Mouse (Mus musculus) urinary bladder, postnatal 10 days (tissue): ENCODE data around the gene Aff1.
A peak's percentile ranks its signal among the peaks of the same experiment; 100 is the strongest.

Source experiments
- DNase-seq: peaks from one replicate; pipeline ENCODE4 v3.0.0; 2022; ENCODE audit warnings: low spot score

Gene Aff1

GRCm38 (mm10) chr5:103691624-103692530, at the start of gene Aff1:
TSS of gene Aff1 (plus strand) at chr5:103692374.
- DNase-seq: peak; percentile 87

GRCm38 (mm10) chr5:103644167-103644566, 48.0 kb upstream of the Aff1 start:
- DNase-seq: no peak

GRCm38 (mm10) chr5:103647320-103647719, 44.9 kb upstream of the Aff1 start:
- no peak for DNase-seq

- no peak for DNase-seq
Measured at GRCm38 (mm10) chr5:103654225-103654624, 37.9 kb upstream of the Aff1 start.

- no peak for DNase-seq
Measured at GRCm38 (mm10) chr5:103654780-103655179, 37.4 kb upstream of the Aff1 start.

- DNase-seq: peak; percentile 35
Measured at GRCm38 (mm10) chr5:103655346-103656118, 36.6 kb upstream of the Aff1 start, which contains the start of gene 1700016H13Rik. TSS of gene 1700016H13Rik (minus strand) at chr5:103656010.

GRCm38 (mm10) chr5:103658921-103659320, 33.3 kb upstream of the Aff1 start:
- no peak for DNase-seq

GRCm38 (mm10) chr5:103659571-103659970, 32.6 kb upstream of the Aff1 start:
- no peak for DNase-seq

GRCm38 (mm10) chr5:103664932-103665331, 27.2 kb upstream of the Aff1 start:
- DNase-seq: no peak

- no peak for DNase-seq
Measured at GRCm38 (mm10) chr5:103665876-103666275, 26.3 kb upstream of the Aff1 start.

- no peak for DNase-seq
Measured at GRCm38 (mm10) chr5:103671858-103672257, 20.3 kb upstream of the Aff1 start.

GRCm38 (mm10) chr5:103673611-103674010, 18.6 kb upstream of the Aff1 start:
- DNase-seq: no peak

- DNase-seq: no peak
Measured at GRCm38 (mm10) chr5:103674482-103674881, 17.7 kb upstream of the Aff1 start.

- no peak for DNase-seq
Measured at GRCm38 (mm10) chr5:103676289-103676881, 15.8 kb upstream of the Aff1 start.

- DNase-seq: no peak
Measured at GRCm38 (mm10) chr5:103677894-103678293, 14.3 kb upstream of the Aff1 start.

- DNase-seq: no peak
Measured at GRCm38 (mm10) chr5:103678974-103679373, 13.2 kb upstream of the Aff1 start.

GRCm38 (mm10) chr5:103680381-103680780, 11.8 kb upstream of the Aff1 start:
- no peak for DNase-seq

GRCm38 (mm10) chr5:103681824-103682223, 10.3 kb upstream of the Aff1 start:
- no peak for DNase-seq

GRCm38 (mm10) chr5:103689645-103690044, 2.5 kb upstream of the Aff1 start:
- DNase-seq: no peak

- DNase-seq: no peak
Measured at GRCm38 (mm10) chr5:103690190-103690589, 2.0 kb upstream of the Aff1 start.

GRCm38 (mm10) chr5:103691171-103691570, 1.0 kb upstream of the Aff1 start:
- DNase-seq: no peak

- no peak for DNase-seq
Measured at GRCm38 (mm10) chr5:103692531-103693040, 412 bp downstream of the Aff1 start.
